Mouse (Mus musculus): ENCODE results near the gene Nrp1. TPM values are rescaled to one million over a fixed set of nuclear protein-coding genes. Genes with fewer than 3 reads are reported as not detected.

Nrp1 gene
- polyA plus RNA-seq, 1 experiment, result 6.0 TPM

- TF ChIP-seq POLR2A (IDR thresholded peaks at IDR 0.05; ENCODE audit: borderline replicate concordance, control insufficient read depth, low read depth, low read length) (no peak), CTCF (IDR thresholded peaks at IDR 0.05; ENCODE audit: control insufficient read depth, insufficient read depth, low read length) (no peak)
Measured at GRCm38 (mm10) chr8:128415730-128416684, 57.6 kb downstream of the Nrp1 start.

GRCm38 (mm10) chr8:128416896-128417295, 58.5 kb downstream of the Nrp1 start:
- H3K27ac ChIP-seq (ENCODE audit: control insufficient read depth, insufficient read depth, low read depth, low read length, poor library complexity), result no peak overlapping the region
- H3K4me3 ChIP-seq (replicated peaks; ENCODE audit: control insufficient read depth, low read depth, low read length), result no peak overlapping the region
- TF ChIP-seq POLR2A (IDR thresholded peaks at IDR 0.05; ENCODE audit: borderline replicate concordance, control insufficient read depth, low read depth, low read length) (no peak), CTCF (IDR thresholded peaks at IDR 0.05; ENCODE audit: control insufficient read depth, insufficient read depth, low read length) (no peak)
- H3K4me1 ChIP-seq (ENCODE audit: control insufficient read depth, insufficient read depth, low read length), result no peaks in the 10 kb centered on the region; the same call in 1 of the 2 replicates
- WGBS, result 80% methylated on average over 2 of the region's 2 CpGs

More at GRCm38 (mm10) chr8:128415730-128416684, 57.6 kb downstream of the Nrp1 start:
- WGBS, result 65% methylated on average over 4 of the region's 4 CpGs
- H3K4me3 ChIP-seq (replicated peaks; ENCODE audit: control insufficient read depth, low read depth, low read length), result no peak overlapping the region
- H3K4me1 ChIP-seq (ENCODE audit: control insufficient read depth, insufficient read depth, low read length), result no peaks in the 10 kb centered on the region; the same call in 1 of the 2 replicates
- H3K27ac ChIP-seq (ENCODE audit: control insufficient read depth, insufficient read depth, low read depth, low read length, poor library complexity), result no peak overlapping the region

GRCm38 (mm10) chr8:128417956-128418796, 59.8 kb downstream of the Nrp1 start:
- WGBS, result 57% methylated on average over 10 of the region's 10 CpGs
- no peak for TF ChIP-seq POLR2A (IDR thresholded peaks at IDR 0.05; ENCODE audit: borderline replicate concordance, control insufficient read depth, low read depth, low read length)
- TF ChIP-seq CTCF (IDR thresholded peaks at IDR 0.05; ENCODE audit: control insufficient read depth, insufficient read depth, low read length), result no peak
- Histone ChIP-seq H3K4me1 (ENCODE audit: control insufficient read depth, insufficient read depth, low read length) (no peaks in the 10 kb centered on the region; the same call in 1 of the 2 replicates), H3K27ac (ENCODE audit: control insufficient read depth, insufficient read depth, low read depth, low read length, poor library complexity) (no peak overlapping the region), H3K4me3 (replicated peaks; ENCODE audit: control insufficient read depth, low read depth, low read length) (no peak overlapping the region)

GRCm38 (mm10) chr8:128419984-128420383, 61.6 kb downstream of the Nrp1 start:
- Histone ChIP-seq H3K4me3 (replicated peaks; ENCODE audit: control insufficient read depth, low read depth, low read length) (no peak overlapping the region), H3K27ac (ENCODE audit: control insufficient read depth, insufficient read depth, low read depth, low read length, poor library complexity) (no peak overlapping the region), H3K4me1 (ENCODE audit: control insufficient read depth, insufficient read depth, low read length) (no peaks in the 10 kb centered on the region; the same call in 1 of the 2 replicates)
- TF ChIP-seq CTCF (IDR thresholded peaks at IDR 0.05; ENCODE audit: control insufficient read depth, insufficient read depth, low read length) (no peak), POLR2A (IDR thresholded peaks at IDR 0.05; ENCODE audit: borderline replicate concordance, control insufficient read depth, low read depth, low read length) (no peak)

GRCm38 (mm10) chr8:128420402-128420801, 62.0 kb downstream of the Nrp1 start:
- WGBS, result 74% methylated on average over 1 of the region's 1 CpGs
- no peaks in the 10 kb centered on the region; the same call in 1 of the 2 replicates for H3K4me1 ChIP-seq (ENCODE audit: control insufficient read depth, insufficient read depth, low read length)
- no peak overlapping the region for H3K27ac ChIP-seq (ENCODE audit: control insufficient read depth, insufficient read depth, low read depth, low read length, poor library complexity)
- H3K4me3 ChIP-seq (replicated peaks; ENCODE audit: control insufficient read depth, low read depth, low read length), result no peak overlapping the region
- TF ChIP-seq CTCF (IDR thresholded peaks at IDR 0.05; ENCODE audit: control insufficient read depth, insufficient read depth, low read length) (no peak), POLR2A (IDR thresholded peaks at IDR 0.05; ENCODE audit: borderline replicate concordance, control insufficient read depth, low read depth, low read length) (no peak)

GRCm38 (mm10) chr8:128423813-128424212, 65.4 kb downstream of the Nrp1 start:
- Histone ChIP-seq H3K27ac (ENCODE audit: control insufficient read depth, insufficient read depth, low read depth, low read length, poor library complexity) (no peak overlapping the region), H3K4me1 (ENCODE audit: control insufficient read depth, insufficient read depth, low read length) (no peaks in the 10 kb centered on the region; the same call in 1 of the 2 replicates), H3K4me3 (replicated peaks; ENCODE audit: control insufficient read depth, low read depth, low read length) (no peak overlapping the region)
- TF ChIP-seq POLR2A (IDR thresholded peaks at IDR 0.05; ENCODE audit: borderline replicate concordance, control insufficient read depth, low read depth, low read length) (no peak), CTCF (IDR thresholded peaks at IDR 0.05; ENCODE audit: control insufficient read depth, insufficient read depth, low read length) (no peak)

- TF ChIP-seq CTCF (IDR thresholded peaks at IDR 0.05; ENCODE audit: control insufficient read depth, insufficient read depth, low read length) (no peak), POLR2A (IDR thresholded peaks at IDR 0.05; ENCODE audit: borderline replicate concordance, control insufficient read depth, low read depth, low read length) (no peak)
- Histone ChIP-seq H3K27ac (ENCODE audit: control insufficient read depth, insufficient read depth, low read depth, low read length, poor library complexity) (no peak overlapping the region), H3K4me1 (ENCODE audit: control insufficient read depth, insufficient read depth, low read length) (no peaks in the 10 kb centered on the region), H3K4me3 (replicated peaks; ENCODE audit: control insufficient read depth, low read depth, low read length) (no peak overlapping the region)
- WGBS, result 80% methylated on average over 7 of the region's 7 CpGs
Measured at GRCm38 (mm10) chr8:128424626-128425333, 66.4 kb downstream of the Nrp1 start.
